Mouse (Mus musculus) spleen, adult 2 months (tissue): ENCODE data around the gene Mark3.

Experiments used
- CTCF ChIP-seq: fragments of 200-500 bp; IDR thresholded peaks from 2 replicates; pipeline ENCODE4 v1.5.1; 2011; ENCODE audit warnings: mild to moderate bottlenecking, inconsistent platforms; ENCODE audit not compliant: insufficient read depth, insufficient read length, insufficient replicate concordance; ENCODE audit errors: extremely low read depth
- POLR2A ChIP-seq: fragments of 200-500 bp; IDR thresholded peaks from 2 replicates; pipeline ENCODE4 v1.6.1; 2011; ENCODE audit warnings: low read depth, low read length, inconsistent platforms

DNA sequence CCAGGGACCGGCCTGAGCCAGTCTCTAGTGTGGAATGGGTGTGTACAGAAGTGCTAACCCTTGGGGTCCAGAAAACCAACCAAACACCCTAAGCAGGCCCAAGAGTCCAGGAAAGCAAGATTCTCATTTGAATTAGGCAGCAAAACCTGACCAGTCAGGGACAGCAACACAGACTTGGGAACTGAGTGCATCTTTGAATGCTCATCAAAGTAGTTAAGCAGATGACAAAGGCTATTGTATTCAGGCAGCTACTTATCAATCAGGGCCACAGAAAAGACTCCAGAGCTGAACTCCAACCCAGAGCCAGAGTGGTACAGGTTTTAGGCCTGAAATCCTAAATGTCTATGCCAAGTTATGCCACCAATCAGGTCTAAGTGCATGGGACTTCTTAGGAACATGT is 86.3 kb downstream of the Mark3 start:
- TF ChIP-seq POLR2A (no peak), CTCF (no peak)
